Mouse (Mus musculus) erythroblast, embryonic 14.5 days (primary cell): Measurements from ENCODE around the gene Gemin4. TPM values are rescaled to one million over a fixed set of nuclear protein-coding genes. Genes with fewer than 3 reads are reported as not detected.

Experiments used
- H3K27me3 ChIP-seq: 2 replicates; pipeline ENCODE4 v1.6.1; 2012; ENCODE audit warnings: inconsistent platforms; ENCODE audit not compliant: control insufficient read depth
- H3K36me3 ChIP-seq: 2 replicates; pipeline ENCODE4 v1.6.1; 2012; ENCODE audit warnings: mild to moderate bottlenecking, inconsistent platforms; ENCODE audit not compliant: control insufficient read depth
- H3K4me1 ChIP-seq: 2 replicates; pipeline ENCODE4 v1.6.1; 2012; ENCODE audit warnings: inconsistent platforms; ENCODE audit not compliant: control insufficient read depth
- H3K4me3 ChIP-seq: replicated peaks from 2 replicates; pipeline ENCODE3; 2012; ENCODE audit warnings: moderate library complexity, mild to moderate bottlenecking, inconsistent platforms
- H3K9me3 ChIP-seq: 2 replicates; pipeline ENCODE4 v1.6.1; 2012; ENCODE audit warnings: low read length, inconsistent platforms, mixed read lengths; ENCODE audit not compliant: control insufficient read depth
- GATA1 ChIP-seq: IDR thresholded peaks from 2 replicates; pipeline ENCODE4 v1.6.1; 2012; ENCODE audit warnings: low read length, inconsistent platforms, mixed read lengths
- TAL1 ChIP-seq: IDR thresholded peaks from 3 replicates; pipeline ENCODE4 v1.6.1; 2012; ENCODE audit warnings: low read length, inconsistent platforms, mixed read lengths
- polyA plus RNA-seq: library from polyadenylated mRNA; stranded (reverse); fragments of >175 nt; gene quantifications from 2 replicates; pipeline ENCODE4 v1.2.3, GENCODE M21; 2012

Gemin4 gene
- polyA plus RNA-seq, 1 experiment: 0.07 TPM

DNA sequence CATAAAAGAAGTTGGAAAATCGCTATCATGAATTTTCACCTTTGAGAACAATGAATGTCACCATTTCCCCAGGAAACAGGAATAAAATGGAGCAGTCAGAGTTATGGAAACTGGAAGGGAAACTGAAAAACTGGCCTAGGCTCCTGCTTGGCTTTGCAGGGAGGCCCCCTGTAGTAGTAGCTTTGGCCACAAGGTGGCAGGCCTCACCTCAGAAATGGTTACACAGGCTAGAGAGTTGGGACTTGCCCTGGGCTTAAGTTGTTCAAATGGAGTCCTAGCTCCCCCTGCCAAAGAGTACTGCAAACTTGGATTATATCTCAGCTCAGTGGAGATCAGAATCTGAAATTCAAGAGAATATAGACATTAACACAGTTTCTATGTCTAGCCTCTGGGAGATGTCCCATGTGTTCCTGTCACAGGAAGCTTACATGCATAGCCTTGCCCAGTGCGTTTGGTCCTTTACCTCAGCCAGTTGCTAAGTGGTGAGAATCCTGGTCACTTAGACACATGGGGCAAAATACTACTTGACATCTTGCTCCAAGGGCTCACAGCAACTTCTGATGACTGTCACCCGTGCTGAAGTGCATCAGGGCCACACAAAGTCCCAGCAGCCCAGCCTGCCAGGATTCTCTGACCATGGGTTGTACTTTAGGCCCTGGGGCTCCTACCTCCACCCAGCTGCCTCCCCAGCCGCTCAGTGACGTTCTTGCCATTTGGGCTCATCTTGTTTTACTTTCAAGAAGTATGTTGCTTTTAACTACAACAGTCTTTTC is 35.9 kb upstream of the Gemin4 start:
- no peaks in the 10 kb centered on the region for H3K4me1 ChIP-seq
- no peaks in the 10 kb centered on the region for H3K27me3 ChIP-seq
- peaks cover 32% of the 10 kb centered on the region for H3K36me3 ChIP-seq
- no peaks in the 10 kb centered on the region for H3K9me3 ChIP-seq
- no peak for TF ChIP-seq GATA1
- TF ChIP-seq TAL1: no peak
- no peak overlapping the region for H3K4me3 ChIP-seq

DNA sequence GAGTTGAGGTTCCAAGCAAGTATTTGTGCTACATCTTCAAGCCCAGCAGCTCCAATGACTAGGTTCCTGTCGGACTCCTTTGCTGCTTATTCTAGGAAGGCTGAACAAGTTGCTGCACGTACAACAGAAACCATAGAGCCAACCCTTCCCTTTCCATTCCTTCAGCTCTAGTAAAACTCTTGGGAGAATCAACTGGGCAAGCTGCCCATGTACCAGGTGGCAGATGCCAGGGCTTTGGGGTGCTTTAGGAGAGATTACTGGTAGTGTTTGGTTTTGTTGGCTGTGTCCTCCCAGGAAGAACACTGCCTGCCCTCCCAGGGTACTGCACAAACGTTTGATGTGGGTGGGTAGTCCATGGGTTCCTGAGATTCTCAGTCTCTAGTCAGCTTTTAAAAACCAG is 34.6 kb upstream of the Gemin4 start:
- H3K27me3 ChIP-seq: no peaks in the 10 kb centered on the region
- no peaks in the 10 kb centered on the region for H3K9me3 ChIP-seq
- no peak overlapping the region for H3K4me3 ChIP-seq
- no peak for TF ChIP-seq TAL1
- TF ChIP-seq GATA1: no peak
- no peaks in the 10 kb centered on the region for H3K4me1 ChIP-seq
- peaks cover 40% of the 10 kb centered on the region for H3K36me3 ChIP-seq

DNA sequence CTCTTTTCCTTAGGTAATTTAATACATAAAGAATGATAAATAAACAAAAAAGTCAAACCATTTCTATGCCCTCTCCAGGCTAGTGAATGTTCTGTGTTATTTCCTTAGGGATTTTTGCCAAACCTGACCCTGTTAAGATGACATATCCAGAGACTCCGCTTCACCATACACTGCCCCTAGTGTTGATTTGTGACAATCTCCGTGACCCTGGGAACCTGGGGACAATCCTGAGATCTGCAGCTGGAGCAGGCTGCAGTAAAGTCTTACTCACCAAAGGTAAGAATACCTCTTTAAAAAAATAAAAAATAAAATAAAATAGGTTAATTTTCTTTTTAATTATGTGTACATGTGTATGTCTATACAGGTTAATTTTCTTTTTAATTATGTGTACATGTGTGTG is 29.8 kb upstream of the Gemin4 start:
- H3K4me1 ChIP-seq: peaks cover 26% of the 10 kb centered on the region
- no peak for TF ChIP-seq TAL1
- TF ChIP-seq GATA1: no peak
- no peaks in the 10 kb centered on the region for H3K27me3 ChIP-seq
- peaks cover 46% of the 10 kb centered on the region for H3K36me3 ChIP-seq
- H3K4me3 ChIP-seq: no peak overlapping the region
- no peaks in the 10 kb centered on the region for H3K9me3 ChIP-seq

DNA sequence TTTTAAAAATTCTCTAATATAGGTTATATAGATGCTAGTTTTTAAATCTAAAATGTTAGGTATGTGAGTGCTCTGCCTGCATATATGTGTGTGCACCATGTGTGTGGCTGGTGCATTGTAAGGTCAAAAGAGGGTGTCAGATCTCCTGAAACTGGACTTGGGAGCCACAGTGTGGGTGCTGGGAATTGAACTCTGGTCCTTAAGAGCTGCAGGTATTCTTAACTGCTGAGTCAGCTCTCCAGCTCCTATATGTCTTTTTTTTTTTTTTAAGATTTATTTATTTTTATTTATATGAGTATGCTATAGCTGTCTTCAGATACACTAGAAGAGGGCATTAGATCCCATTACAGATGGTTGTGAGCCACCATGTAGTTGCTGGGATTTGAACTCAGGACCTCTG is 29.0 kb upstream of the Gemin4 start:
- TF ChIP-seq TAL1: no peak
- no peak for TF ChIP-seq GATA1
- Histone ChIP-seq H3K9me3 (no peaks in the 10 kb centered on the region), H3K36me3 (peaks cover 44% of the 10 kb centered on the region), H3K27me3 (no peaks in the 10 kb centered on the region), H3K4me1 (peaks cover 26% of the 10 kb centered on the region), H3K4me3 (no peak overlapping the region)

DNA sequence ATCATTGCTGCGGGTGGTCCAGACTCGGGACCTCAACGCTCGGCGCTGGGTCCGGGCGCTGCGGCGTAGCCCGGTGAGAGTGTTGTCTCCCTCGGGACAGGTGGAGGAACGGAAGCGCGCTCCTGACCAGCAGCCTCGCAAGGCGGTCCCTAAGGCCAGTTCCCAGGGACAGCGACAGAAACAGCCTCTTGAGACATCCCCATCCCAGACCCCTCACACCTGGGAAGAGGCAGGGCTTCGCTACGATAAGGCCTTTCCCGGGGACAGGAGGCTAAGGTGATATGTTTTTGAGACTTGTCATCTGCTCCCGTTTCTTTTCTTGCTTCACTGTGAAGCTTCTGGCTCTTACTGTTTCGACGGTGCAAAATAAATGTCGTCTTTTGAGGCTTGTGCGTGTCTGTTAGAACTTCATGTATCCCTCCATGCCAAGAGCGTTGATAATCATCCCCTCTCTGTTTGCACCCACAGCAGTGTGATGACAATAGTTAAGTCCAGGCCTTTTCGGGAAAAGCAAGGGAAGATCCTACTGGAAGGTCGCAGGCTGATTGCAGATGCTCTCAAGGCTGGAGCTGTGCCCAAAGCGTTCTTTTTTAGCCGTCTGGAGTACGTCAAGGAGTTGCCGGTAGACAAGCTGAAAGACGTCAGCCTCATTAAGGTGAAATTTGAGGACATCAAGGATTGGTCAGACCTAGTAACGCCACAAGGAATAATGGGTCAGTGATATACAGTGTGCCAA is 26.5 kb upstream of the Gemin4 start:
- Histone ChIP-seq H3K27me3 (no peaks in the 10 kb centered on the region), H3K4me1 (peaks cover 26% of the 10 kb centered on the region), H3K36me3 (peaks cover 25% of the 10 kb centered on the region), H3K9me3 (no peaks in the 10 kb centered on the region), H3K4me3 (peak overlapping the region; percentile 73)
- no peak for TF ChIP-seq GATA1
- no peak for TF ChIP-seq TAL1

DNA sequence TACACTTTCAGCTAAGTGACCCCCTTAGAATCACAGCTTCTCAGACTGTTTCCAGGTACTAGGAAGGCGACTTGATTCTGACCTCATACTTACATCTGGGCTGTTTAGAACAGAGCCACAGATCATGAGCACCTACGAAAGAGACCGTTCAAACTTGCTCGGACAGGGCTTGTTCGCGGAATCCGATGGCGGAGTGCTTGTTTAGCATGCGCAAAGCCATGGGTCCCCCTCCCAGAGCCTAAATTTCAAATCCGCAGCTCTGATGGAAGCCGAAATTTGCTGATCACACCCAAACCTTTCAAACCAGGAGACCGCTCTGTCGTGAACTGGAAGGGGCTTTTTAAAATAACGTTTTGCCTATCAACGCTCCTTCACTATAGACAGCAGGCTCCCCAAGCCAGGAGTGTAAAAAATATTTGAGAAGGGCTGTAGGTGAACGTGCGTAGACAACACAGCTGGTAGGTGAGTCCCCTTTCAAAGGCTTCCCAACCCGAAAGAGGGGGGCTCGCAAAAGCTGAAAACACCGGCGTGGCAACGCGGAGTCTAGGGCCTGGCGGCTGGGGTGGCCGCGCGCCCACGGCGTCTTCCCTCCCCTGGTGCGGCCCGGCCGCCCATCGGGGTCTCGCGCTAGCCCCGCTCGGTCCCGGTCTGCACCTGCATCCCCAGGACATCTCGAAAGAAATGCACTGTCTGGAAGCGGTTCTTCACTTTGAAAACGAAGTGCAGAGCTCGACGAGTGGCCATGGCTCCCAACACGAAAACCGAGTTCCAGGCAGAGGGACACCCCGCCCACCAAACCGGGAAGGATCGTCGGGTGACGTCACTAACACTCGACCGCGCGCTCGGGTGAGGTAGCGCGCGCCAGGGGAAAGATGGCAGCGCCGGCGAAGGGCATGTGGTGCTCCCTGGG is 25.7 kb upstream of the Gemin4 start, which contains the start of the genes Mrm3 and Glod4:
Gene Mrm3, plus strand, starts transcription at position 815 of the 910 bp plus-strand sequence.
Gene Glod4, minus strand, starts transcription at position 825 of the 910 bp plus-strand sequence.
- no peak for TF ChIP-seq TAL1
- TF ChIP-seq GATA1: no peak
- H3K4me1 ChIP-seq: peaks cover 26% of the 10 kb centered on the region
- peak within 1 kb of the TSS; percentile 73 for H3K4me3 ChIP-seq
- no peaks in the 10 kb centered on the region for H3K27me3 ChIP-seq
- H3K36me3 ChIP-seq: peaks cover 17% of the 10 kb centered on the region
- H3K9me3 ChIP-seq: no peaks in the 10 kb centered on the region

DNA sequence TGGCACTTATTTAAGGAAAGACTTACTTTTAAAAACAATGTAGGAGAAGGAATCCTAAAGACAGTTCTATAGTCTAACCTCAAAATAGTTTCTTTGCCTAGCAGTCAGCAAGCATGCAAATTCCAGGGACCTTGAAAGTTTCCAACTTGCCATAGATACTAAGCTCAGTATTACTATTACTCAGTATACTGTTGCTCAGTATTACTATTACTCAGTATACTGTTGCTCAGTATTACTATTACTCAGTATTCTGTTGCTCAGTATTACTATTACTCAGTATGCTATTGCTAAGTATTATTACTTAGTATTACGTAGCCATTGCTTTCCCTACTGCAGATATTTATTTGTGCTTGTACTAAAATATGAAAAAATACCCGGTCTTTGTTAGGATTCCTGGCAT is 22.3 kb upstream of the Gemin4 start:
- H3K4me3 ChIP-seq: no peak overlapping the region
- H3K27me3 ChIP-seq: no peaks in the 10 kb centered on the region
- peaks cover 16% of the 10 kb centered on the region; the same call in 1 of the 2 replicates for H3K36me3 ChIP-seq
- H3K9me3 ChIP-seq: no peaks in the 10 kb centered on the region
- TF ChIP-seq TAL1: no peak
- TF ChIP-seq GATA1: no peak
- H3K4me1 ChIP-seq: peaks cover 19% of the 10 kb centered on the region

DNA sequence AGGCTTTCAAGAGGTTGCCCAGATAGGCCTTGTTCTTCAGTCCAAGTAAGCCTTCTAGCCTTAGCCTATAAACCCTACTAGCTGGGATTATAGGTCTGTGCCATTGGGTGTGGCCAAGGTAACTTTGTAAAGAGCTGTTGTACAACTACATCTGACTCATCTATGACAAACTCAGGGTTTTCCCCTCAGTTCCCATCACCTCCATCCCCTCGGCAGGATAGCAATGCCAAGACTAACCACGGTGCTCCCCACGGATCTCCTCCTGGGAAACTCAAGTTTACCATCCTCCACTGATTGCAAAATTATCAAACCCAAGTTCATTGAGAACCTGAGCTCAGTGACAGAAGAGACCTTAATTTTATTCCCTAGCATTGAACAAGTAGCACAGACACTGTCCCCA is 18.7 kb upstream of the Gemin4 start:
- Histone ChIP-seq H3K9me3 (no peaks in the 10 kb centered on the region), H3K4me1 (no peaks in the 10 kb centered on the region), H3K27me3 (no peaks in the 10 kb centered on the region), H3K36me3 (peaks cover 41% of the 10 kb centered on the region), H3K4me3 (no peak overlapping the region)
- no peak for TF ChIP-seq TAL1
- TF ChIP-seq GATA1: no peak
